Mouse (Mus musculus): ENCODE measurements around the gene Gfm1. TPM values are rescaled to one million over a fixed set of nuclear protein-coding genes. Genes with fewer than 3 reads are reported as not detected.

The Gfm1 gene
- polyA plus RNA-seq, 1 experiment = 41.4 TPM

- Histone ChIP-seq H3K36me3 (ENCODE audit: control insufficient read depth, insufficient read depth) (peaks cover 80% of the 10 kb centered on the region), H3K79me3 (ENCODE audit: low read depth) (no peaks in the 10 kb centered on the region), H3K27me3 (ENCODE audit: control insufficient read depth, insufficient read depth, insufficient read length) (no peaks in the 10 kb centered on the region), H3K4me3 (ENCODE audit: insufficient read depth, poor library complexity, severe bottlenecking) (no peak overlapping the region), H3ac (ENCODE audit: control insufficient read depth, insufficient read length, low read depth) (no peak overlapping the region), H3K79me2 (ENCODE audit: control insufficient read depth, insufficient read depth) (no peaks in the 10 kb centered on the region)
- no peak for TF ChIP-seq MAX (IDR thresholded peaks at IDR 0.05)
- TF ChIP-seq FOSL1 (IDR thresholded peaks at IDR 0.05; ENCODE audit: insufficient read depth, low read length, poor library complexity, severe bottlenecking) = no peak
Measured at GRCm38 (mm10) chr3:67450601-67451210, 20.8 kb downstream of the Gfm1 start.

GRCm38 (mm10) chr3:67459881-67460280, 30.0 kb downstream of the Gfm1 start:
- Histone ChIP-seq H3K79me2 (ENCODE audit: control insufficient read depth, insufficient read depth) (peaks cover 11% of the 10 kb centered on the region), H3K4me3 (ENCODE audit: insufficient read depth, poor library complexity, severe bottlenecking) (no peak overlapping the region), H3K27me3 (ENCODE audit: control insufficient read depth, insufficient read depth, insufficient read length) (no peaks in the 10 kb centered on the region), H3K79me3 (ENCODE audit: low read depth) (no peaks in the 10 kb centered on the region), H3ac (ENCODE audit: control insufficient read depth, insufficient read length, low read depth) (no peak overlapping the region), H3K36me3 (ENCODE audit: control insufficient read depth, insufficient read depth) (peaks cover 64% of the 10 kb centered on the region)
- TF ChIP-seq MAX (IDR thresholded peaks at IDR 0.05) (no peak), CEBPB (IDR thresholded peaks at IDR 0.05; ENCODE audit: low read depth) (no peak), MYOG (IDR thresholded peaks at IDR 0.05; ENCODE audit: control insufficient read depth, extremely low read depth, insufficient read length) (no peak), MYOD1 (IDR thresholded peaks at IDR 0.05; ENCODE audit: control insufficient read depth, insufficient read length, low read depth) (no peak), FOSL1 (IDR thresholded peaks at IDR 0.05; ENCODE audit: insufficient read depth, low read length, poor library complexity, severe bottlenecking) (no peak), USF1 (IDR thresholded peaks at IDR 0.05; ENCODE audit: low read depth) (no peak), CTCF (IDR thresholded peaks at IDR 0.05; ENCODE audit: control insufficient read depth, insufficient read depth, insufficient read length) (no peak)

GRCm38 (mm10) chr3:67462015-67462414, 32.1 kb downstream of the Gfm1 start:
- peaks cover 2% of the 10 kb centered on the region for H3K79me3 ChIP-seq (ENCODE audit: low read depth)
- H3K4me3 ChIP-seq (ENCODE audit: insufficient read depth, poor library complexity, severe bottlenecking) = no peak overlapping the region
- no peak overlapping the region for H3ac ChIP-seq (ENCODE audit: control insufficient read depth, insufficient read length, low read depth)
- TF ChIP-seq USF1 (IDR thresholded peaks at IDR 0.05; ENCODE audit: low read depth) (no peak), MYOD1 (IDR thresholded peaks at IDR 0.05; ENCODE audit: control insufficient read depth, insufficient read length, low read depth) (no peak), FOSL1 (IDR thresholded peaks at IDR 0.05; ENCODE audit: insufficient read depth, low read length, poor library complexity, severe bottlenecking) (no peak), MYOG (IDR thresholded peaks at IDR 0.05; ENCODE audit: control insufficient read depth, extremely low read depth, insufficient read length) (no peak), MAX (IDR thresholded peaks at IDR 0.05) (no peak), CEBPB (IDR thresholded peaks at IDR 0.05; ENCODE audit: low read depth) (no peak), CTCF (IDR thresholded peaks at IDR 0.05; ENCODE audit: control insufficient read depth, insufficient read depth, insufficient read length) (no peak)
- H3K27me3 ChIP-seq (ENCODE audit: control insufficient read depth, insufficient read depth, insufficient read length) = no peaks in the 10 kb centered on the region
- peaks cover 11% of the 10 kb centered on the region for H3K79me2 ChIP-seq (ENCODE audit: control insufficient read depth, insufficient read depth)
- peaks cover 42% of the 10 kb centered on the region for H3K36me3 ChIP-seq (ENCODE audit: control insufficient read depth, insufficient read depth)

DNA sequence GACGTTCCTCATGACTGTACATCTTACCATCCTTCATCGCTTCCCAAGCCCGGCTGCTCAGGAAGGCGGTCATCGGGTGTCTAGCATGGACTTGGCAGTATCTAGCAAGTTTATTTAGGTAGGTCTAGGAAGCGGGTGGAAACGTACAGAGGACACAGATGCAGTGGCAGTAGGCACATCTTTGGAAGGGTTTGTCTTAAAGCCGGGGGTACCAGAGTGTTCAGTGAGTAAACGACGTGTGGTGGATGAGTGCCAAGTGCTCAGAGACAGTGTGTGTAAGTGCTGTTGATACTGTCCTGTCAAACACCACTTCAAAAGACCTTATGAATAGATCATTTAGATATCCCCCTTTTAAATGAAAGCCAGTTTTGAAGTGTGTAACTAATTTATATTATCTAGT, 32.7 kb downstream of the Gfm1 start:
- TF ChIP-seq MAX (IDR thresholded peaks at IDR 0.05) (no peak), FOSL1 (IDR thresholded peaks at IDR 0.05; ENCODE audit: insufficient read depth, low read length, poor library complexity, severe bottlenecking) (no peak)
- H3K27me3 ChIP-seq (ENCODE audit: control insufficient read depth, insufficient read depth, insufficient read length) = no peaks in the 10 kb centered on the region
- peaks cover 11% of the 10 kb centered on the region for H3K79me2 ChIP-seq (ENCODE audit: control insufficient read depth, insufficient read depth)
- peaks cover 41% of the 10 kb centered on the region for H3K36me3 ChIP-seq (ENCODE audit: control insufficient read depth, insufficient read depth)
- H3K79me3 ChIP-seq (ENCODE audit: low read depth) = peaks cover 2% of the 10 kb centered on the region
- no peak overlapping the region for H3ac ChIP-seq (ENCODE audit: control insufficient read depth, insufficient read length, low read depth)
- peak overlapping the region; percentile 35 for H3K4me3 ChIP-seq (ENCODE audit: insufficient read depth, poor library complexity, severe bottlenecking)

- H3ac ChIP-seq (ENCODE audit: control insufficient read depth, insufficient read length, low read depth) = peak overlapping the region; percentile 48
- H3K79me2 ChIP-seq (ENCODE audit: control insufficient read depth, insufficient read depth) = peaks cover 11% of the 10 kb centered on the region
- no peaks in the 10 kb centered on the region for H3K27me3 ChIP-seq (ENCODE audit: control insufficient read depth, insufficient read depth, insufficient read length)
- TF ChIP-seq MYOG (IDR thresholded peaks at IDR 0.05; ENCODE audit: control insufficient read depth, extremely low read depth, insufficient read length) (no peak), CEBPB (IDR thresholded peaks at IDR 0.05; ENCODE audit: low read depth) (no peak), USF1 (IDR thresholded peaks at IDR 0.05; ENCODE audit: low read depth) (no peak), MYOD1 (IDR thresholded peaks at IDR 0.05; ENCODE audit: control insufficient read depth, insufficient read length, low read depth) (no peak), CTCF (IDR thresholded peaks at IDR 0.05; ENCODE audit: control insufficient read depth, insufficient read depth, insufficient read length) (no peak), FOSL1 (IDR thresholded peaks at IDR 0.05; ENCODE audit: insufficient read depth, low read length, poor library complexity, severe bottlenecking) (no peak), MAX (IDR thresholded peaks at IDR 0.05) (no peak)
- H3K79me3 ChIP-seq (ENCODE audit: low read depth) = peaks cover 2% of the 10 kb centered on the region
- peaks cover 40% of the 10 kb centered on the region for H3K36me3 ChIP-seq (ENCODE audit: control insufficient read depth, insufficient read depth)
- H3K4me3 ChIP-seq (ENCODE audit: insufficient read depth, poor library complexity, severe bottlenecking) = peak overlapping the region; percentile 35
Measured at GRCm38 (mm10) chr3:67463001-67463400, 33.1 kb downstream of the Gfm1 start.

Measured in C2C12 (cell line).